ENCODE assay signal across 31 mouse cellular contexts in genomic region chr7:16411100-16411499, GRCm38 (mm10). TPM values are rescaled to one million over a fixed set of nuclear protein-coding genes. Genes with fewer than 3 reads are reported as not detected.
DNase-seq lines count a peak whose midpoint lies in the region; ATAC-seq and TF ChIP-seq lines count a peak whose summit lies in the region.
"Had no signal": no experiment of that assay in that cellular context is flagged by ENCODE, and none has a peak within 500 bp of the region (broad histone marks: within the 10 kb centered on the region; RNA-seq: fewer than 3 reads in every experiment).

No protein-coding gene starts in this region.

- peaks cover 16% of the 10 kb centered on the region; the same call in 1 of the 2 replicates for H3K36me3 ChIP-seq in heart, embryonic 12.5 days
- H3K36me3 ChIP-seq in midbrain, embryonic 10.5 days = peaks cover 83% of the 10 kb centered on the region
- no peaks in the 10 kb centered on the region for H3K36me3 ChIP-seq in midbrain, embryonic 16.5 days (ENCODE audit: control insufficient read depth, insufficient read depth, low read length)
- peaks cover 2% of the 10 kb centered on the region; the same call in 1 of the 2 replicates for H3K36me3 ChIP-seq in liver, embryonic 16.5 days (ENCODE audit: control insufficient read depth, insufficient read depth)
- H3K36me3 ChIP-seq: heart, embryonic 15.5 days; hindbrain, embryonic 15.5 days; midbrain, embryonic 15.5 days had no signal

- ATAC-seq in heart, embryonic 12.5 days (ENCODE audit: insufficient number of reproducible peaks, low FRiP score) = no peak
- no peak for ATAC-seq in midbrain, embryonic 16.5 days
- ATAC-seq in liver, embryonic 16.5 days (ENCODE audit: low read depth) = no peak
- ATAC-seq: activated CD4-positive, CD25-positive, alpha-beta regulatory T cell, adult 4 months; forebrain, embryonic 13.5 days; inflammation-experienced regulatory T-cells, adult 6 months; midbrain, embryonic 15.5 days had no signal

- H3K27ac ChIP-seq in cerebellum, adult 2 months (ENCODE audit: insufficient read depth, low read length) = no peak overlapping the region
- peak overlapping the region; percentile 81 for H3K27ac ChIP-seq in heart, embryonic 12.5 days (ENCODE audit: poor library complexity, severe bottlenecking)
- 0 out of 2 replicates have a peak overlapping the region, but pooled peaks have one; percentile 74 for H3K27ac ChIP-seq in midbrain, embryonic 10.5 days (replicated peaks)
- no peak overlapping the region for H3K27ac ChIP-seq in midbrain, embryonic 16.5 days (ENCODE audit: low read length)
- H3K27ac ChIP-seq in liver, embryonic 16.5 days (ENCODE audit: low read length) = peak overlapping the region; percentile 38; the same call in 1 of the 2 replicates
- H3K27ac ChIP-seq: embryonic facial prominence, embryonic 15.5 days; forebrain, embryonic 13.5 days; heart, embryonic 15.5 days; hindbrain, embryonic 10.5 days; hindbrain, embryonic 15.5 days; limb, embryonic 13.5 days; midbrain, embryonic 15.5 days had no signal

- no peak overlapping the region for H3K9ac ChIP-seq in heart, embryonic 12.5 days
- no peak overlapping the region for H3K9ac ChIP-seq in midbrain, embryonic 16.5 days (ENCODE audit: low read depth, low read length)
- 0 out of 2 replicates have a peak overlapping the region, but pooled peaks have one; percentile 24 for H3K9ac ChIP-seq in liver, embryonic 16.5 days (ENCODE audit: low read depth, low read length)
- H3K9ac ChIP-seq: embryonic facial prominence, embryonic 15.5 days; forebrain, embryonic 13.5 days; heart, embryonic 15.5 days; hindbrain, embryonic 15.5 days; limb, embryonic 13.5 days; midbrain, embryonic 15.5 days had no signal

- intact Hi-C loops in heart, postnatal 25 days (cut with DNase I) = no loop called here
- intact Hi-C loops in left cerebral cortex, postnatal 10 days (cut with DNase I) = no loop called here

- H3K27me3 ChIP-seq in cerebellum, adult 2 months (ENCODE audit: control insufficient read depth, insufficient read depth, low read length) = no peaks in the 10 kb centered on the region
- no peaks in the 10 kb centered on the region for H3K27me3 ChIP-seq in heart, embryonic 12.5 days (replicated peaks)
- H3K27me3 ChIP-seq in midbrain, embryonic 10.5 days (ENCODE audit: low read depth, poor library complexity, severe bottlenecking) = no peaks in the 10 kb centered on the region
- no peaks in the 10 kb centered on the region for H3K27me3 ChIP-seq in midbrain, embryonic 16.5 days (ENCODE audit: control insufficient read depth, insufficient read depth, low read depth, low read length)
- H3K27me3 ChIP-seq in liver, embryonic 16.5 days (ENCODE audit: control insufficient read depth, insufficient read depth, low read depth, low read length) = no peaks in the 10 kb centered on the region
- H3K27me3 ChIP-seq: CH12.LX; embryonic facial prominence, embryonic 15.5 days; forebrain, embryonic 13.5 days; heart, embryonic 15.5 days; hindbrain, embryonic 15.5 days; limb, embryonic 13.5 days; midbrain, embryonic 15.5 days had no signal

- H3K4me3 ChIP-seq in cerebellum, adult 2 months (replicated peaks; ENCODE audit: insufficient read depth, low read depth, low read length) = no peak overlapping the region
- H3K4me3 ChIP-seq in heart, embryonic 12.5 days = no peak overlapping the region
- H3K4me3 ChIP-seq in midbrain, embryonic 10.5 days = no peak overlapping the region
- no peak overlapping the region for H3K4me3 ChIP-seq in midbrain, embryonic 16.5 days (ENCODE audit: low read depth, low read length)
- H3K4me3 ChIP-seq in liver, embryonic 16.5 days (ENCODE audit: low read depth, low read length) = no peak overlapping the region
- H3K4me3 ChIP-seq: embryonic facial prominence, embryonic 10.5 days; embryonic facial prominence, embryonic 15.5 days; forebrain, embryonic 13.5 days; heart, embryonic 15.5 days; hindbrain, embryonic 10.5 days; hindbrain, embryonic 15.5 days; limb, embryonic 13.5 days; midbrain, embryonic 15.5 days had no signal

- peaks cover 21% of the 10 kb centered on the region for H3K4me1 ChIP-seq in cerebellum, adult 2 months (ENCODE audit: control insufficient read depth, insufficient read depth, low read length)
- peaks cover 43% of the 10 kb centered on the region for H3K4me1 ChIP-seq in heart, embryonic 12.5 days (replicated peaks)
- H3K4me1 ChIP-seq in midbrain, embryonic 10.5 days = peaks cover 38% of the 10 kb centered on the region
- peaks cover 11% of the 10 kb centered on the region for H3K4me1 ChIP-seq in midbrain, embryonic 16.5 days (ENCODE audit: control insufficient read depth, insufficient read depth, low read length)
- peaks cover 54% of the 10 kb centered on the region for H3K4me1 ChIP-seq in liver, embryonic 16.5 days (ENCODE audit: control insufficient read depth, low read depth, low read length)

- no peak overlapping the region for H3K4me2 ChIP-seq in heart, embryonic 12.5 days
- H3K4me2 ChIP-seq in midbrain, embryonic 16.5 days (ENCODE audit: low read length) = no peak overlapping the region
- H3K4me2 ChIP-seq in liver, embryonic 16.5 days (ENCODE audit: low read depth, low read length) = no peak overlapping the region
- H3K4me2 ChIP-seq: embryonic facial prominence, embryonic 15.5 days; forebrain, embryonic 13.5 days; heart, embryonic 15.5 days; hindbrain, embryonic 15.5 days; limb, embryonic 13.5 days; midbrain, embryonic 15.5 days had no signal

- H3K9me3 ChIP-seq in heart, embryonic 12.5 days (replicated peaks) = no peaks in the 10 kb centered on the region
- no peaks in the 10 kb centered on the region for H3K9me3 ChIP-seq in midbrain, embryonic 10.5 days (replicated peaks)
- no peaks in the 10 kb centered on the region for H3K9me3 ChIP-seq in midbrain, embryonic 16.5 days (replicated peaks; ENCODE audit: control insufficient read depth, low read length, poor library complexity, severe bottlenecking)
- H3K9me3 ChIP-seq in liver, embryonic 16.5 days (replicated peaks; ENCODE audit: control insufficient read depth, low read length) = no peaks in the 10 kb centered on the region
- H3K9me3 ChIP-seq: embryonic facial prominence, embryonic 10.5 days; embryonic facial prominence, embryonic 15.5 days; forebrain, embryonic 13.5 days; heart, embryonic 15.5 days; hindbrain, embryonic 10.5 days; hindbrain, embryonic 15.5 days; limb, embryonic 13.5 days; midbrain, embryonic 15.5 days had no signal

- 44% methylated on average over 5 of the region's 5 CpGs for WGBS in cerebellum, adult 2 months
- 85% methylated on average over 5 of the region's 5 CpGs for WGBS in heart, embryonic 12.5 days
- 94% methylated on average over 5 of the region's 5 CpGs for WGBS in midbrain, embryonic 10.5 days
- 94% methylated on average over 5 of the region's 5 CpGs for WGBS in midbrain, embryonic 16.5 days
- 83% methylated on average over 5 of the region's 5 CpGs for WGBS in liver, embryonic 16.5 days (ENCODE audit: insufficient replicate concordance)

- TF ChIP-seq CTCF in cerebellum, adult 2 months (IDR thresholded peaks at IDR 0.05; ENCODE audit: borderline replicate concordance, insufficient read depth, low read depth, low read length) = no peak

- TF ChIP-seq POLR2A in cerebellum, adult 2 months (IDR thresholded peaks at IDR 0.05; ENCODE audit: borderline replicate concordance, insufficient read depth, low read length) = no peak

- DNase-seq in cerebellum, adult 9-10 months = peak; percentile 26
- no peak for DNase-seq in cerebellum, adult 2 months
- DNase-seq in heart, postnatal 25 days (ENCODE audit: low spot score) = no peak
- DNase-seq in midbrain, embryonic 10.5 days (ENCODE audit: low spot score) = no peak
- no peak for DNase-seq in left cerebral cortex, postnatal 10 days (ENCODE audit: extremely low spot score in 1 of 2, low spot score in 2 of 2)
- DNase-seq: adrenal gland, adult 2 months; adrenal gland, postnatal 36 days; cerebellum, adult 18-20 months; cerebellum, postnatal 25 days; gastrocnemius, postnatal 14 days; kidney, adult 11 months; kidney, postnatal 14 days; layer of hippocampus, adult 9-11 months; lung, adult 2 months; lung, postnatal 14 days; spleen, adult 18-20 months; thymus, postnatal 4 days had no signal

RNA-seq across cellular contexts. Expression of gene Zc3h4, which starts 10.4 kb away (rescaled TPM):
- 42.0 and 50.2 TPM in 2 replicates for polyA plus RNA-seq in cerebellum, adult 2 months (2012; rRNA removed)
- polyA plus RNA-seq in heart, embryonic 12.5 days (2016; fragmentation: Nextera tagmentation; extraction: Ambion mirVana) = 14.3 and 14.9 TPM in 2 replicates
- total RNA-seq in heart, postnatal 25 days (2021) = 10 to 100 TPM; 29.0 to 29.9 TPM
- polyA plus RNA-seq in midbrain, embryonic 10.5 days (2016; fragmentation: Nextera tagmentation; extraction: Ambion mirVana) = 16.9 and 17.6 TPM in 2 replicates
- polyA plus RNA-seq in midbrain, embryonic 16.5 days (2015; fragmentation: Nextera tagmentation; extraction: Ambion mirVana) = 14.2 TPM in 2 replicates
- 7.0 and 7.2 TPM in 2 replicates for polyA plus RNA-seq in liver, embryonic 16.5 days (2015; fragmentation: Nextera tagmentation; extraction: Ambion mirVana)
- 10 to 100 TPM; 54.3 to 57.2 TPM for total RNA-seq in left cerebral cortex, postnatal 10 days (2021)

RNA-seq across cellular contexts. Expression of gene Sae1, which starts 23.5 kb away (rescaled TPM):
- 78.2 and 84.0 TPM in 2 replicates for polyA plus RNA-seq in cerebellum, adult 2 months (2012; rRNA removed)
- polyA plus RNA-seq in heart, embryonic 12.5 days (2016; fragmentation: Nextera tagmentation; extraction: Ambion mirVana) = 232 and 254 TPM in 2 replicates
- 10 to 100 TPM; 35.2 to 37.2 TPM for total RNA-seq in heart, postnatal 25 days (2021)
- 447 and 477 TPM in 2 replicates for polyA plus RNA-seq in midbrain, embryonic 10.5 days (2016; fragmentation: Nextera tagmentation; extraction: Ambion mirVana)
- polyA plus RNA-seq in midbrain, embryonic 16.5 days (2015; fragmentation: Nextera tagmentation; extraction: Ambion mirVana) = 239 and 255 TPM in 2 replicates
- polyA plus RNA-seq in liver, embryonic 16.5 days (2015; fragmentation: Nextera tagmentation; extraction: Ambion mirVana) = 84.3 and 90.7 TPM in 2 replicates
- total RNA-seq in left cerebral cortex, postnatal 10 days (2021) = 100 to 1,000 TPM; 114 to 118 TPM

RNA-seq across cellular contexts. Expression of gene Tmem160, which starts 41.5 kb away (rescaled TPM):
- 89.6 and 98.6 TPM in 2 replicates for polyA plus RNA-seq in cerebellum, adult 2 months (2012; rRNA removed)
- 79.0 and 83.6 TPM in 2 replicates for polyA plus RNA-seq in heart, embryonic 12.5 days (2016; fragmentation: Nextera tagmentation; extraction: Ambion mirVana)
- 10 to 100 TPM; 82.2 to 88.1 TPM for total RNA-seq in heart, postnatal 25 days (2021)
- 54.5 and 64.7 TPM in 2 replicates for polyA plus RNA-seq in midbrain, embryonic 10.5 days (2016; fragmentation: Nextera tagmentation; extraction: Ambion mirVana)
- 66.9 and 75.6 TPM in 2 replicates for polyA plus RNA-seq in midbrain, embryonic 16.5 days (2015; fragmentation: Nextera tagmentation; extraction: Ambion mirVana)
- 23.4 and 23.6 TPM in 2 replicates for polyA plus RNA-seq in liver, embryonic 16.5 days (2015; fragmentation: Nextera tagmentation; extraction: Ambion mirVana)
- total RNA-seq in left cerebral cortex, postnatal 10 days (2021) = 10 to 100 TPM; 96.3 to 98.3 TPM

Comparison
In these comparisons a context has a peak if more than half of its experiments do, and no peak if none do; other contexts are left out.
1. H3K27ac ChIP-seq: peak in heart, embryonic 12.5 days (single experiment), midbrain, embryonic 10.5 days (single experiment) and liver, embryonic 16.5 days (single experiment); none in cerebellum, adult 2 months (single experiment) and midbrain, embryonic 16.5 days (single experiment).